Mouse (Mus musculus) spleen, postnatal 36 days (tissue): ENCODE measurements around the gene Gm572.

Source experiments
- DNase-seq, 2 experiments: peaks; one replicate each; pipeline ENCODE4 v3.0.0; 2022; ENCODE audit warnings: low spot score in 2 of 2, mixed read lengths in 1 of 2

The Gm572 gene

DNA sequence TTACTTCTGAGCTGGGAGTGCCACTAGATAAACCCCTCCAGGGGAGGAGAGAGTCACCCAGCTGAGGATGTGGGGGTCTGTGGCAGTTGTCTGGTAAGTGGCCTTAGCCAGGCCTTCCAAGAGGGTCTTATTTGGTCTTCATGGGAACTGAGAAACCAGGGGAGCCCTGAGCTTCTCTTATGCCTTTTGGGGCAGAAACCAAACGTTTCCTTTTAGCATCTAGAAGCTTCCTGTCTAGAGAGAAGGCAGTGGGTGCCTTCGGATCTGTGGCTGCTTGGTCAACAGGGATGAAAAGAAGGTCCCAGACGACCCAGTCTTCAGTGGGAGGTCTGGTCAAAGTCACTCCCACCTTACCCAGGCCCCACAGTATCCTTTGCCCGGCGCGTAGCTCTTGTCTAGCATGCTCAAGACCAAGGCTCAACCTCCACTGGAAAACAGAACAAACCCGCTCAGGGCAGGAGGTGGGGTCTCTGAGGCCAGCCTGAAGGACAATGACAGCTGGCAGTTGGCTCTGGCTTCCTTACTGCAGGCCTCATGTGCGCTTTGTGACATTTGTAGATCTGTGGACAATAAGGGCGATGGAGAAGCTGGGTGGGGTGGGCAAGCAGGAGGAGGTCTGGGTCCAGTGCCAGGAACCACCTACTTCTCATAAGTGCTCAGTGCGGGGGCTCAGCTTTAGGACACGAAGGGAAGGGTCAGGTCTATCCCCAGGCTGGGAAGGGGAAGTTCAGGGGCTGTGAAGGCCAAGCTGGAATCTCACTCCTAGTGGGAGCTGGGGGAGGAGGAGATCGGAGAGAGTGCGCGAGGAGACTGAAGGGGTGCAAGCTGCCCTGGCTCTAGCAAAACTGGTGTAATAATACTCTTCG, at the start of gene Gm572:
TSS of gene Gm572 (plus strand) at position 27 of the 866 bp plus-strand sequence.
- no peak for DNase-seq

DNA sequence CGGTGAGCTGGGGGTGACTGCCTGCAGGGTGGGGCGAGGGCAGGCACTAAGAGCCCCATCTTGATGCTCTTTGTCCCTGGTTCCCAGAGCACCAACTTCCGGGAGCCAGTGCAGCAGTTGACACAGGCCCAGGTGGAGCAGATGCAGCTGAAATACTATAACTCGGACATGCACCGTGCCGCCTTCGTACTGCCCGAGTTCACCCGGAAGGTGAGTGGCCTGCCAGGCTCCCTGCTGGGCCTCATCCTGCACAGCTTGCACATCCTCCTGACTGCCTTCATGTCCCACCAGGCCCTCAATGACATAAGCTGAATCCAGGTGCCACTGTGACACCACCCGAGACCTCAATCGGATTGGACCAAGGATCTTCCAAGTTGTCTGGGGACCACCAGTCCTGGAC, 49.1 kb upstream of the Gm572 start:
- no peak for DNase-seq

DNA sequence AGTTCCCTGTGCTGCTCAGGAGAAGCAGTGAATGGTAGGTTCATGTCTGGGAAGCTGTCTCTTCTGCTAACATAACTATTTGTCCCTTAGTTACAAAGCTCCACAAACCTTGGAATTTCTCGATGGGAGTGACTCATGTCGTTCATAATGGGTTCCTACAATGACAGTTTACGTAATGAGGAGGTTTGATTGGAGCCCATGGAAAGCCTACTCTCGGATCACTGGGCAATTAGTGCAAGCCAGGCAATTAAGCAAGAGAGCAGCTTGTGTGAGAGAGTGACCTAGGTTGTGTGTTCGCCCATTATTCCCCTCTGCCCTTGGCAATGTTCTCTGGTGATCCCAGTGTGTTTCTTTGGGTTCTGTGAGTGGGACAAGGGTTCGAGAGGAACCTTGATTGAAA, 47.2 kb upstream of the Gm572 start:
- DNase-seq = no peak

DNA sequence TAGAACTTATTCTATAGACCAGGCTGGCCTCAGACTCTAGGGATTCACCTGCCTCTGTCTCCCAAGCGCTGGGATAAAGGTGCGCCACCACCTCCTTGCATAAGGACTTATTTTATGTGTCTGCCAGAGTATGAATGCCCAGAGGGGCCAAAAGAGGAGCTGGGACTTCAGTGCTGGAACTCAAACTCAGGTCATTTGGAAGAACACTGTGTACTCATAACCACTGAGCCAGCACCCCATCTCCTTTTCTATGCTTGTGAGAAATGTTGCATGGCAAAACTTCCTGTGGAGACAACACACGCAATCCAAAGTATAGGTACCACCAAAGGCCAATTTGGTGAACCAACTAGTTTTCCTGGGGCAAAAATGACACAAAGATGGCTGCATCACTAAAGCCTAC, 46.4 kb upstream of the Gm572 start:
- no peak for DNase-seq

DNA sequence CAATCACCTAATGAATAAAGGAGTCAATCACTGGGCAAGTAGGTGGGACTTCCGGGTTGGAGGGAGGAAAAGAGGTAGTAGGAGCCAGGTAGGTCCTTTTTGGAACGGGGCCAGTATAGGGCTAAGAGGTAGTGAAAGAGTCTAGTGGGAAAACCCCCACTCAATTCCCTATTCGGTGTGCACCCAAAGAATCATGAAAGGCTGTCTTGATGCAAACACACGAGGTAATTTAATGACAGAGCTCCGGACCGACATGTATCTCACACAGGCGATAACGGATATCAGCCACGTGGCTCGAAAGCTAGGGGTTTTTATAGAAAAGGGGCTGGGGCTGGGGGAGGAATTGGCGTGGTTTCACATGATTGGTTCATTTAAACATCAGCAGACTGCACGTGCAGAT, 44.3 kb upstream of the Gm572 start:
- DNase-seq = no peak

DNA sequence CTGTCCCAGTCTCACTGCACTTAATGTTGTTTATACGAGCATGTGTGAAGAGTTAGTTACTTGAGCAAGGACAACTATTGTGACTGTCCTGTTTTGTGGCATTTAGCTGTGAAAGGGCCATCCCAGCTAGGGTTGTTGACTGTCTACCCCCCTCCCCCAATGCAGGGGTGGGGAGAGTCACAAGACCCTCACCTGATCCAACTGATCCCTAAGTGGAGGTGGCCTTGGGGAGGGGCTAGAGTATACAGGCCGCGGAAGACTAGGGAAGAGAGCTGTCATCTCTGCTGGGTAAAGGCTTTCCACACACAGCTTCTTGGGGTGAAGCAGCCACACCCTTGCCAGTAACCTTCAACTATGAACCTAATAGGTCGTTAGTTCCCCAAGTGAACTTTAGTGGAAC, 42.8 kb upstream of the Gm572 start:
- DNase-seq = no peak

DNA sequence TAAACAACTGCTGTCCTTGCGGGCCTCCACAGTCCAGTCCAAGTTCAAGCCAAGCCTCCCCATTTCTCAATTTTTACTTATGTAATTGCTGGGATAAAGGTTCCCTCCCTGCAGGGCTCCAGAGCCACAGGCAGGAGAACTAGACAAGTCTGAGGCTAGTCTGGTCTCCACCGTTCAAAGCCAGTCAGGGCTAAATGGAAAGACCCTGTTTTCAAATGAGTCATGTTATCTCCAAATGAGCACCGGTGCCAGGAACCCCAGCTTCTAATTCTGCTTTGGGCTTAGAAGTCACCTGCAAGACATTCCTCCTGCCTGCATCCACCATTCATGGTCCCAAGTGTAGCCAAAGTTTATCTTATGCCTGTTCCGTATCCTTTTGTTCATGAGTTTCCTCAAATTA, 41.2 kb upstream of the Gm572 start:
- DNase-seq = no peak

DNA sequence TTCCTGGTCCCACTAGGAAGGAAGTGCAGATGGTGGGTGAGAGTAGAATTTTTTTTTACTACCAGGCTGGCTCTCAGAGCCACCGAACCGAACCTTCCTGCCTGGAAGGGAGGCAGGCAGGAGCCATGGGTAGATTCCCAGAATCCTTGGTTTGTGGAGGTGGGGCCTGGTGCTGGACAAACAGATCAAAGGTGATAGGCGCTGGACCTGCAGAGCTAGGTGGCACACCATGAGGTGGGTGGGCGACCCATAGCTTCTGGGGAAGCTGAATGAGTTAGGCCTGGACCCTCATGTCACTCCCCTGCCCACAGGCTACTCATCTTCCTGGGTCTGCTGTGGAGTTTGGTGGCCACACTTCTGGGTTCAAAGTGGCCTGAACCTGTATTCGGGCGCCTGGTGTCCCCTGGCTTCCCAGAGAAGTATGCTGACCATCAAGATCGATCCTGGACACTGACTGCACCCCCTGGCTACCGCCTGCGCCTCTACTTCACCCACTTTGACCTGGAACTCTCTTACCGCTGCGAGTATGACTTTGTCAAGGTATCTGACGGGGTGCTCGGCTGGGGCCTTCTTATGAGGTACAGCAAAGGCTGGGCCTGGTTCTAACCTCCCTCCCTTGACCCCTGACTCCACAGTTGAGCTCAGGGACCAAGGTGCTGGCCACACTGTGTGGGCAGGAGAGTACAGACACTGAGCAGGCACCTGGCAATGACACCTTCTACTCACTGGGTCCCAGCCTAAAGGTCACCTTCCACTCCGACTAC, 40.6 kb upstream of the Gm572 start, which contains the start of gene Masp2:
TSS of gene Masp2 (plus strand) at position 198 of the 764 bp plus-strand sequence.
- no peak for DNase-seq

DNA sequence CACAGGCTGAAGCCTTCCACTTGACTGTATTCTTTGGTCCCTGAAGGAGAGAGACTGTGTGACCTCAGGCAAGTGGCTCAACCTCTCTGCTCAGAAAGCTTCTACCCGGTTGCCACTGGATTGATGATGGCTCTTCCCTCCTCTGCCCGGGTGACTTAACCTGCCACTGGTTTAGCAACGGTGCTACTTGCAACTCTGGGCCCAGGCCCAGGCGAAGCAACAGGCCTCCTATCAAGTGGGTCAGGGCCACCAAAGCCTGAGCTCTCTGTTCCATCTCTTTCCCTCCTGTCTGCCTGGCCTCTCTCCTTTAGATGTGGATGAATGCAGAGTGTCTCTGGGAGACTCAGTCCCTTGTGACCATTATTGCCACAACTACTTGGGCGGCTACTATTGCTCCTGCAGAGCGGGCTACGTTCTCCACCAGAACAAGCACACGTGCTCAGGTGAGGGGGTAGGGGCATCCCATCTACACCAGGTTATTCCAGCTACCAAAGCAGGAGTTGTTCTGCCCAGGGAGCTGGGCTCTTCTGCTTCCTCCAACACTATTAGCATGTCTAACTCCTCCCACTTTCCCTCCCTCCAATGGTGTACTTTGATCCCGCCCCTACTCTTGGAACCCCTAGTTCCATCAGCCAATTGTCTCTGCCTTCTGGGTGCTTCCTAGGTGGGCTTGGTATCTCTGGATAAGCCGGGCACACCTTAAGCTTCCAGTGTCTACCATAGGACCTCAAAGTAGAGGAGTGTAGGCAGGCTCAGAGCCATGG, 39.6 kb upstream of the Gm572 start:
- no peak for DNase-seq

DNA sequence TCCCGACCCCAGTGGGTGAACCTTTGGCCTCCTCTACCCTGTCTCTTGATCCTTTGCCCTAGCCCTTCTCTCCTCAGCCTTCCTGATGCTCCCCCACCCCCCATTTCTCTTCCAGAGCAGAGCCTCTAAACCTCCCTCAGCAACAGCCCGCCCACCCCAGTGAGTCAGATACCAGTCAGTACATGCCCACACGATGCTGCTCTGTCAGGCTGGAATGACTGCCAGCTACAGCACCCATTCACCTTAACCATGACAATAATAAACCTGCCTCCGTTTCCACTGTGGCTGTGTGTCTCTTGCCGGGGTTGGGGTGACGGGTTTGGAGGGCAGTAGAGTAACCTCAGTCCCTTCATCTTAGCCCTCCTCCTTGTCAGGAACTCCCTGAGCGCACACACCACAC, 39.0 kb upstream of the Gm572 start:
- no peak for DNase-seq

DNA sequence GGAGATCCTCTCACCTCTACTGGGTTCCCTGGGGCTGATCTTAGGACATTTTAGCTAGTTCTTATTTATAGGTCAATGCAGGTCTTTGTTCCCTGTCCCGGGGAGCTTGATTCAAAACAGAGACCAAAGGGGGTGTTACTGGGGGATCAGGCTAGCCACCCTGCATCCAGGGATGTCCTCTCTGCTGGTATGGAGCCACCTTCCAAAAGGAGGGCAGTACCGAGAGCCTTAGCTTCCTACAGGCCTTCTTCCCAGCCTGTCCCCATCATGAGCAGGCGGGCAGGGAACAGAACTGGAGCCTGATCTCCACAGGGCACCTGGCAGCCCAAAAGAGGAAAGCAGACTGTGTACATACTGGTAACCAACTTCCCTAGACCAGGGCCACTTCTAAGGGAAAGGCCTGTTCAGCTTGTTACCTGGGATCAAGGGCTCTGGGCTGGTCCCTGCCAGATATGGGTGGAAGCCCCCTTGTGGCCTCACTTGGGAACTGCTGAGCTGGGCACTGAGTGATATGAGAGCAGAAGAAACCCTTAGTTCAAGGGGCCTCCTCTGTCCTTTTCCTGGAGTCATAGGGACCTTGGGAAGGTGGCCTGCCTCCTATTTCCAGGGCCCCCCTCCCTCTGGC, 38.5 kb upstream of the Gm572 start:
- DNase-seq = peak; percentile 50

DNA sequence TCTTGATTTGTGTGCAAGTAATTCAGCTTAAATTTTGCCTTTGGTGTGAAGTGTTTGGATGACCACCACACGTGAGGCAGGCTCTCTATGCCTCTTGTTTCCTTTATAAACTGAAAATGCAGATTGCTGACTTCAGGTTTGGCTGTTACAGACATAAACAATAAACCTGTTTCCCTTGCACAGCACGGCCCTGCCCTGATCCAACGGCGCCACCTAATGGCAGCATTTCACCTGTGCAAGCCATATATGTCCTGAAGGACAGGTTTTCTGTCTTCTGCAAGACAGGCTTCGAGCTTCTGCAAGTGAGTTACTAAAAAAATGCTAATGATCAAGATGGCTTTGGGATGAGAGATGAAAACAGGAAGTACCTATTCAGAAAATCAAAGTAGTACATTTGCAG, 35.4 kb upstream of the Gm572 start:
- peak; percentile 66 for DNase-seq

DNA sequence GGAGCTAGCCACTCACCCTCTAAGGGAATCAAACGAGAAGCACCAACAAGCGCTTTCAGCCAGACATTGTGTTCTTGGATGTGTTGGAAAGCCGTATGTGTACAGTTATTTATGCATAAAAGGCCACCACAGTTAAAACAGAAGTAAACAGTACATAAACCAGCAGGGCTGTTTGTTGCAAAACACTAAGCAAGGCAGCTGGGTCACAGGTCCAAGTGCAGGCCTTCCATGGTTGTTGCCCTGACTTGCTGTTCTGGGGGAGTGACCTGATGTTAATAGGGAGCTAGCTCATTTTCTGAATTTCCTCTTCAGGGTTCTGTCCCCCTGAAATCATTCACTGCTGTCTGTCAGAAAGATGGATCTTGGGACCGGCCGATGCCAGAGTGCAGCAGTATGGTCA, 33.3 kb upstream of the Gm572 start:
- no peak for DNase-seq

DNA sequence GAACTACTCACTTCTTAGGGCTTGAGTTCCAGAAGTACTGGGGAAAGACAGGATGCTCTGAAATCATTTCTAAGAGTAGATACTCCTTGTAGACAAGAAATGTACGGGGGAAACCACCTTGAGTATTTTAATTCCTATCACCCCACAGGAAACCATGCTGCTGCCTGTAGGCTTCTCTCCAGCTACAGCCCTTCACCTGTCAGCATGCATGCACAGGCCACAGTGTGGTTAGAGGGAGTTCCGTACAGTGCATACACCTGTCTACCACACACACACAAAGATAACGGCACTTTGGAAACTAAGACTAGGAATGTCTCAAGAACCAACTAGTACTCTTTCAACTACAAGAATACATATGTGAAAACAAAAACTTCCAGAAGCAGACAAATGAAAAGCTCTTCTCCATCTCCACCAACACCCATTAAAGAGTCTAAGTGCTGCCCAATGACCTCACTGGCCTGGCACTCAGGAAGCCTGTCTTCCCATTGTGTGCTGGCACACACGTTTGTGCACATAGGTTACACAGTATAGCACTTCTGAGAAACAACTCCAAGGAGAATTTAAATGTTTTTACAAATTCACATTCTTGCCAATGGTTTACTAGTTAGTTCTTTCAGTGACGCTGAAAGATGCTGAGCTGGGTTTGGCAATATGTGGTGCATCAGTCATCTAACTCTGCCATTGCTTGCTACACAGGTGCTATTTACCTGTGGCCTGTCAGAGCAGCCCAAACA, 32.3 kb upstream of the Gm572 start:
- DNase-seq = no peak

DNA sequence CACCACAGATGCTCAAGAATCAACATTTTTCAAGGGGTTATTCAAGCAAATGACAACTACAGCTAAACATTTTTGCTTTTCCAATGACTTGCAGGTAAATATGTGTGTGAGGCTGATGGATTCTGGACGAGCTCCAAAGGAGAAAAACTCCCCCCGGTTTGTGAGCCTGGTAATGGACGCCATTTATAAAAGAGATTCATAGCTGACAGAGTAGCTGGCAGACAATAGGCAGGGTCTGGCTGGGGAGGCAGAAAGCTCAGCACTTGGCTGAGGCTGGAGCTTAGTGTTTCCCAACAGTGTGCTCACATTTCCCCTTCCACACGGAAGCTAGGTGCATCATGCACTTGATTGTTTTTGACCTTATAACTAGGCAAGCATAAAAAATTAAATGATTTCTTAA, 30.6 kb upstream of the Gm572 start:
- DNase-seq = no peak

DNA sequence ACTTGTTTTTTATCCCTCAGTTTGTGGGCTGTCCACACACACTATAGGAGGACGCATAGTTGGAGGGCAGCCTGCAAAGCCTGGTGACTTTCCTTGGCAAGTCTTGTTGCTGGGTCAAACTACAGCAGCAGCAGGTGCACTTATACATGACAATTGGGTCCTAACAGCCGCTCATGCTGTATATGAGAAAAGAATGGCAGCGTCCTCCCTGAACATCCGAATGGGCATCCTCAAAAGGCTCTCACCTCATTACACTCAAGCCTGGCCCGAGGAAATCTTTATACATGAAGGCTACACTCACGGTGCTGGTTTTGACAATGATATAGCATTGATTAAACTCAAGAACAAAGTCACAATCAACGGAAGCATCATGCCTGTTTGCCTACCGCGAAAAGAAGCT, 29.4 kb upstream of the Gm572 start:
- no peak for DNase-seq

DNA sequence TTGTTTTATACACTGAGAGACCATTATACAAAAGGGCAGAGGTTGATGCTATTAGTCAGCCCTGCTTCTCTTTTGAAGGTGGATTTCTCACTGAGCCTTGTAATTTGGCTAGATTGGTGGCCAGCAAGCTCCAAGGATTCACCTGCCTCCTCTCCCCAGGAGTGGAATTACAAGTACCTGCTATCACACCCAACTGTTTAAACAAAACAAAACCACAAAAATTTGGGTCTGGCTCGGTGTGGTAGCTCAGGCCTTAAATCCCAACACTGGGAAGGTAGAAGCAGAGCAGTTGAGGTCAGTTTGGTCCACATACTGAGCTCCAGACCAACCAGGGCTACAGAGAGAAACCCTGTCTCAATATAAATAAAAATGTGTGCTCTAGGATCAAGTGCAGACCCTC, 23.3 kb upstream of the Gm572 start:
- no peak for DNase-seq

DNA sequence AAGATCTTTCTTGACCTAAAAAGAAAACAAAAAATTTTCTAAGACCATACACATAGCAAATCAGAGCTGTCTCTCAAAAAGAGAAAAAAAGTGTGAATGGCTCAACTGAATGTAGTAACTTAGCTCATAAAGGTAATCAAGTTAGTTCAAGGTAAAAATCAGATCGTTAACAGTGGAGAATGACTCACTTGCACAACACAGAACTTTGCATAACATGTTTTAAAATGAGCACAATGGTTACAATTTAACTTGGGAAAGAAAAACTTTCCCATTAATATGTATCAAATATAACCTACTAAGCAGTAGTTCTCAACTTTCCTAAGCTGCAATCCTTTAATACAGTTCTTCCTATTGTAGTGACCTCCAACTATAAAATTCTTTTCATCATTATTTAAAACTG, 22.4 kb upstream of the Gm572 start:
- no peak for DNase-seq

DNA sequence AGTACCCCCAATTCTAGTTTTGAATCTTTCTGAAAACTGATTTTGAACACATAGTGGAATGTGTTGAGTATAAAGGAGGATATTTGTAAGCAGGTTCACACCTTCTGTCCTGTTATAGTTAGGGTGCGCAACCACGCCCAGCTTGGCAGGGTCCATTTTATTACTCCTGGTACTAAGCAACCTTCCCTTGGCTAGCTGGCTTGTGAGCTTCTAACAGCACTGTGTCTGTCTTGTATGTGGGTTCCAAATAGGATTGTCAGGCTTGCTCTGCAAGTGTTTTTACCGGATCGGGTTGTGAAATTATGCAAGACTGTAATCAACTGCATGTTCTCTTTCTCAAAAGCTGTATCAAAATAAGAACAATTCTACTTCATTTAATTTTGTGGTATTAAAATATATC, 20.6 kb upstream of the Gm572 start:
- DNase-seq = no peak

DNA sequence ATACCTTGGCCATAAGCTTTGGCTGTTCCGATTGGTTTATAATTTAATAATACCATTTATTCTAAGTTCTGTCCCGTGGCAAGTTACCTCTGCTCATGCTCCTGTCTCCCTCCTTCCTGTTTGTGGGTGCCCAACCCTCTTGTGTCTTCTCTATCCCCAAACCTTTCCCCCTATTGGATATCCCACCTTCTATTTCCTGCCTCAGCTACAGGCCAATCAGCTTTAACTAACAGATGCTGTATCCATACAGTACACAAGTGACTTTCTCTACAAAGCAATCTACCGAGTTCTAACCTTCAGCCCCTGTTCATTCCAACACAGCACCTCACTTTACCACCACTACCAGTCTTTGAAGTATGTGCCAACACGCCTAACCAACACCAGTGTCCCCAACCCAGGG, 19.5 kb upstream of the Gm572 start:
- DNase-seq = no peak

DNA sequence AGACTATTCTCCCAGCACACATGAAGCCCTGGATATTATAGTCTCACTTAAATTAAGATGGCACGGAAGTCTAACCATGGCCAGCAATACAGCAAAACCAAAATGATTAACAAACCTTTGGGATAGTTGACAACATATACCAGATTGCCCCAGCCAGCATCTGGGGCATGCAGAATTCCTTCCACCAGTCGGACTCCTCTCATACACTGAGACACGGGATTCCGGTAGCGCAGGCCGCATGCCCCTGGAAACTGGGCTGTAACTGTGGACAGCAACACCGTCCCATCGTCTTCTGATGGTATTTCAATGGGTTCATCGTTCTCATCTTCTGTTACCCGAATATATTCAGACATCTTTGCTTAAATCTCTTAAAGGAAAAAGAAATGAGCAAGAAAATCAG, 18.1 kb upstream of the Gm572 start:
- DNase-seq = no peak
